Mouse (Mus musculus) E14TG2a.4 (cell line): ENCODE results near the gene Polr3k.

Experiments
- H3K27me3 ChIP-seq: 2 replicates; pipeline ENCODE4 v1.6.1; 2014; ENCODE audit warnings: low read length, control low read depth; ENCODE audit not compliant: insufficient read depth
- H3K36me3 ChIP-seq: 2 replicates; pipeline ENCODE4 v1.6.1; 2014; ENCODE audit warnings: low read length, control low read depth; ENCODE audit not compliant: insufficient read depth
- H3K4me1 ChIP-seq: replicated peaks from 2 replicates; pipeline ENCODE4 v1.6.1; 2014; ENCODE audit warnings: low read depth, low read length, control low read depth
- H3K4me3 ChIP-seq: replicated peaks from 2 replicates; pipeline ENCODE4 v1.5.1; 2014; ENCODE audit warnings: mild to moderate bottlenecking, low read length
- H3K9me3 ChIP-seq: 2 replicates; pipeline ENCODE4 v1.6.1; 2014; ENCODE audit warnings: low read length, control low read depth
- CTCF ChIP-seq: conservative IDR thresholded peaks from 2 replicates; pipeline ENCODE4 v1.5.1; 2014; ENCODE audit warnings: low read length
- NANOG ChIP-seq: IDR thresholded peaks from 2 replicates; pipeline ENCODE4 v1.6.1; 2014; ENCODE audit warnings: borderline replicate concordance, low read length, mixed read lengths
- POU5F1 ChIP-seq: IDR thresholded peaks from 2 replicates; pipeline ENCODE4 v1.6.1; 2014; ENCODE audit warnings: low read length, borderline replicate concordance

The Polr3k gene

DNA sequence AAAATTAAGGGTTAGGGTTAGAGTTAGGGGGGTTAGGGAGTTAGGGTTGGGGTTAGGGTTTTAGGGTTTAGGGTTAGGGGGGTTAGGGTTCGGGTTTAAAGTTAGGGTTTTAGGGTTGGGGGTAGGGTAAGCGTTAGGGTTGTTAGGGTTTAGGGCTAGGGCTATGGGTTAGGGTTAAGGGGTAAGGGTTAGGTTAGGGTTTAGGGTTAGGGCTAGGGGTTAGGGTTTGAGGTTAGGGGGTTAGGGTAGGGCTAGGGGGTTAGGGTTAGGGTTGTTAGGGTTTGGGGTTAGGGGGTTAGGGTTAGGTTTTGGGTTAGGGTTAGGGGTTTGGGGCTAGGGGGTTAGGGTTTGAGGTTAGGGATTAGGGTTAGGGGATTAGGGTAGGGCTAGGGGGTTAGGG lies 6.9 kb downstream of the Polr3k start:
- no peaks in the 10 kb centered on the region for H3K27me3 ChIP-seq
- no peak overlapping the region for H3K4me3 ChIP-seq
- TF ChIP-seq CTCF (no peak), POU5F1 (no peak), NANOG (no peak)
- H3K9me3 ChIP-seq = no peaks in the 10 kb centered on the region
- H3K36me3 ChIP-seq = peaks cover 32% of the 10 kb centered on the region
- no peaks in the 10 kb centered on the region for H3K4me1 ChIP-seq

- H3K9me3 ChIP-seq = no peaks in the 10 kb centered on the region
- TF ChIP-seq POU5F1 (no peak), CTCF (no peak), NANOG (no peak)
- H3K4me1 ChIP-seq = no peaks in the 10 kb centered on the region
- no peaks in the 10 kb centered on the region for H3K27me3 ChIP-seq
- H3K36me3 ChIP-seq = no peaks in the 10 kb centered on the region; the same call in 1 of the 2 replicates
- no peak overlapping the region for H3K4me3 ChIP-seq
These were observed 14.8 kb downstream of the Polr3k start for GRCm38 (mm10) chr2:181878903-181879302.

DNA sequence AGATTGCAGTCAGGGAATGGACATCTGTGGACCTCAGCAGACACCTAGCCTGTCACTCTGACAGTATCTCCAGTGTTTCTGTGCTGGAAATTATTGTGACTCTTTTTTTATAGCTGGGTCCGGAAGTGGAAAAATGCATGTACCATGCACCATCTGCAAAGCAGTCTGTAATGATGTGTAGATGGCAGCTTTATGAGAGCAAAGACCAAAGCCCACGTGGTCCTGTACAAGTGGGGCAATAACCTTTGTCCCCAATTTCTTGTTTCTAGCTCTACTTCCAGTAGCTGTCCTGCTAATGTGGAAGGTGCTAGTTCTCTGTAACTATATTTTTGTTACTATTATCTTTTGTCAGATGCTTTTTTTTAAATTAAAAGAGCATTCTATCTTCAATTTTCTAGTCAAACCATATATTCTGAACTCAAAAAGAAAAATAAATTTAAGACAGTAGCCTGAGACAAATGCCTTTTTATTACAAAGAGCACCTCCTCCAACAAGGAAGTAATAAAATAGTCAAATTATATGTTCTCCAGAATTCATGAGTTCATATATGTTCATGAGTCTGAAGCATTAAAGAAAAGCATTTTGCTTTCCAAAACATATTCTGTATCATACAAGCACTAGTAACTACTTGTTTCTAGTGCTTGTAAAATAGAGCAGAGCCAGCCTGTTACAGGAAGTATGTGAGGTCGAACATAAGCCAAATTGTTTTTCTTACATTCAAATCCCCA lies 19.0 kb downstream of the Polr3k start:
- TF ChIP-seq POU5F1 (no peak), CTCF (no peak), NANOG (no peak)
- no peaks in the 10 kb centered on the region for H3K4me1 ChIP-seq
- no peaks in the 10 kb centered on the region for H3K36me3 ChIP-seq
- H3K4me3 ChIP-seq = no peak overlapping the region
- H3K9me3 ChIP-seq = no peaks in the 10 kb centered on the region
- H3K27me3 ChIP-seq = no peaks in the 10 kb centered on the region

- H3K4me3 ChIP-seq = no peak overlapping the region
- TF ChIP-seq POU5F1 = no peak
- TF ChIP-seq CTCF = no peak
- no peak for TF ChIP-seq NANOG
- no peaks in the 10 kb centered on the region for H3K27me3 ChIP-seq
- no peaks in the 10 kb centered on the region for H3K4me1 ChIP-seq
- peaks cover 34% of the 10 kb centered on the region for H3K9me3 ChIP-seq
- H3K36me3 ChIP-seq = no peaks in the 10 kb centered on the region
These were observed 53.7 kb downstream of the Polr3k start for GRCm38 (mm10) chr2:181917861-181918260.

DNA sequence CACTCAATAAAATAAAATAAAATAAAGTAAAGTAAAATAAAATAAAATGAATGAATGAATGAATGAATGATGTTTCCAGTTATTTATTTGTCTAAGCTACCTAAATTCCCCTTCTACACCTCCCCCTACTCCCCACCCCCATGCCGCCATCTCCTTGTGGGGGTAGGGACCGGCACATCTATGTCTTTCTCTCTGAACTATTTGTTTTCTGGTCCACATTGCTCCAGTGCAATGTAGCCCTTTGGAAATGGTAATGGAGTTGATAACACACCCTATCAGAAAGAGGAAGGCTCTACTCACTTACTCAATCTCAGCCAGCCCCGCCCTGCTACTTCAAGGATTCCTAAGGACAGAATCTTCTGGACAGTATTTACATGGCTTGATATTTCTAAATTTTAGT lies 54.4 kb downstream of the Polr3k start:
- H3K9me3 ChIP-seq = peaks cover 33% of the 10 kb centered on the region
- no peaks in the 10 kb centered on the region for H3K4me1 ChIP-seq
- H3K36me3 ChIP-seq = no peaks in the 10 kb centered on the region
- TF ChIP-seq NANOG (no peak), CTCF (no peak), POU5F1 (no peak)
- no peaks in the 10 kb centered on the region for H3K27me3 ChIP-seq
- no peak overlapping the region for H3K4me3 ChIP-seq
